Mouse (Mus musculus) intestine, embryonic 14.5 days (tissue): Measurements from ENCODE around the gene Nudt8. TPM values are rescaled to one million over a fixed set of nuclear protein-coding genes. Genes with fewer than 3 reads are reported as not detected.

Experiments
- ATAC-seq: fragments of 200-750 bp; cut with Nextera tagmentation; replicated peaks from 2 replicates; pipeline ENCODE4 v1.8.0; 2017; ENCODE audit warnings: low read depth, moderate number of reproducible peaks, moderate TSS enrichment, moderate library complexity; ENCODE audit not compliant: low FRiP score, low TSS enrichment
- DNase-seq: peaks from one replicate; pipeline ENCODE4 v3.0.0-alpha.2; 2018; ENCODE audit warnings: low spot score
- H3K27ac ChIP-seq: fragments of 300-500 bp; sonication (generic); 2 replicates; pipeline ENCODE4 v1.5.1; 2014; ENCODE audit warnings: low read depth, mild to moderate bottlenecking, control low read depth
- H3K27me3 ChIP-seq: fragments of 300-500 bp; sonication (generic); replicated peaks from 2 replicates; pipeline ENCODE4 v1.6.1; 2014; ENCODE audit warnings: low read length, control low read depth; ENCODE audit not compliant: control insufficient read depth, insufficient read depth
- H3K36me3 ChIP-seq: fragments of 300-500 bp; sonication (generic); 2 replicates; pipeline ENCODE4 v1.6.1; 2014; ENCODE audit warnings: low read length, control low read depth; ENCODE audit not compliant: control insufficient read depth, insufficient read depth
- H3K4me1 ChIP-seq: fragments of 300-500 bp; sonication (generic); replicated peaks from 2 replicates; pipeline ENCODE4 v1.6.1; 2014; ENCODE audit warnings: low read length, control low read depth, mixed read lengths; ENCODE audit not compliant: control insufficient read depth, insufficient read depth
- H3K4me2 ChIP-seq: fragments of 300-500 bp; sonication (generic); 2 replicates; pipeline ENCODE4 v1.6.1; 2014; ENCODE audit warnings: low read length
- H3K4me3 ChIP-seq: fragments of 300-500 bp; sonication (generic); 2 replicates; pipeline ENCODE4 v1.5.1; 2014; ENCODE audit warnings: low read depth, low read length, control low read depth, mixed read lengths
- H3K9ac ChIP-seq: fragments of 300-500 bp; sonication (generic); 2 replicates; pipeline ENCODE4 v1.6.1; 2014; ENCODE audit warnings: mild to moderate bottlenecking, low read length
- H3K9me3 ChIP-seq: fragments of 300-500 bp; sonication (generic); 2 replicates; pipeline ENCODE4 v1.6.1; 2016; ENCODE audit warnings: low read length, control low read depth; ENCODE audit not compliant: control insufficient read depth
- WGBS: fragments of 180-500 bp; shearing (Covaris S2); extraction: QIAGEN DNeasy Blood & Tissue Kit; methylation state at CpG from one replicate; pipeline ENCODE4 v1.1.7; 2014; 5-methylcytosine and 5-hydroxymethylcytosine counted together
- polyA plus RNA-seq: library from polyadenylated mRNA; unstranded; fragments of >200 nt; fragmentation: Nextera tagmentation; extraction: Ambion mirVana; gene quantifications from 2 replicates; pipeline ENCODE4 v1.2.1, GENCODE M21; 2014

Nudt8 gene
- polyA plus RNA-seq, 1 experiment from 2014 or later: 42.7 TPM

- H3K9me3 ChIP-seq: no peaks in the 10 kb centered on the region
- no peaks in the 10 kb centered on the region for H3K36me3 ChIP-seq
- no peaks in the 10 kb centered on the region for H3K27me3 ChIP-seq
- H3K9ac ChIP-seq: no peak overlapping the region
- DNase-seq: no peak
- peaks cover 2% of the 10 kb centered on the region for H3K4me1 ChIP-seq
- H3K4me3 ChIP-seq: no peak overlapping the region
- WGBS: 89% methylated on average over 3 of the region's 3 CpGs
- ATAC-seq: no peak
- no peak overlapping the region for H3K27ac ChIP-seq
- H3K4me2 ChIP-seq: no peak overlapping the region
Measured at GRCm38 (mm10) chr19:3991966-3992365, 8.4 kb upstream of the Nudt8 start.

GRCm38 (mm10) chr19:3992416-3992815 is 8.0 kb upstream of the Nudt8 start, which contains the start of gene Tbx10:
Gene Tbx10, plus strand, starts transcription at chr19:3992752.
- no peaks in the 10 kb centered on the region for H3K27me3 ChIP-seq
- WGBS: 63% methylated on average over 5 of the region's 5 CpGs
- no peaks in the 10 kb centered on the region for H3K9me3 ChIP-seq
- DNase-seq (no peak), ATAC-seq (no peak)
- no peak within 1 kb of the TSS for H3K4me2 ChIP-seq
- H3K36me3 ChIP-seq: no peaks in the 10 kb centered on the region
- no peak within 1 kb of the TSS for H3K4me3 ChIP-seq
- no peak within 1 kb of the TSS for H3K27ac ChIP-seq
- no peak within 1 kb of the TSS for H3K9ac ChIP-seq
- H3K4me1 ChIP-seq: no peaks in the 10 kb centered on the region

- Histone ChIP-seq H3K27ac (no peak overlapping the region), H3K36me3 (no peaks in the 10 kb centered on the region), H3K9ac (no peak overlapping the region), H3K27me3 (no peaks in the 10 kb centered on the region), H3K9me3 (no peaks in the 10 kb centered on the region), H3K4me3 (no peak overlapping the region), H3K4me1 (peaks cover 5% of the 10 kb centered on the region; the same call in 1 of the 2 replicates), H3K4me2 (no peak overlapping the region)
- 68% methylated on average over 6 of the region's 6 CpGs for WGBS
- no peak for ATAC-seq
- no peak for DNase-seq
Measured at GRCm38 (mm10) chr19:3994932-3995331, 5.4 kb upstream of the Nudt8 start.

- peaks cover 5% of the 10 kb centered on the region; the same call in 1 of the 2 replicates for H3K4me1 ChIP-seq
- no peaks in the 10 kb centered on the region for H3K27me3 ChIP-seq
- no peak for DNase-seq
- no peaks in the 10 kb centered on the region for H3K36me3 ChIP-seq
- H3K9me3 ChIP-seq: no peaks in the 10 kb centered on the region
- no peak overlapping the region for H3K4me3 ChIP-seq
- H3K4me2 ChIP-seq: no peak overlapping the region
- 66% methylated on average over 3 of the region's 3 CpGs for WGBS
- H3K27ac ChIP-seq: no peak overlapping the region
- no peak for ATAC-seq
- H3K9ac ChIP-seq: no peak overlapping the region
Measured at GRCm38 (mm10) chr19:3995505-3995904, 4.9 kb upstream of the Nudt8 start.

GRCm38 (mm10) chr19:3996106-3996505 is 4.3 kb upstream of the Nudt8 start:
- Histone ChIP-seq H3K4me3 (no peak overlapping the region), H3K9me3 (no peaks in the 10 kb centered on the region), H3K9ac (no peak overlapping the region), H3K36me3 (no peaks in the 10 kb centered on the region), H3K4me2 (no peak overlapping the region), H3K27me3 (no peaks in the 10 kb centered on the region), H3K27ac (no peak overlapping the region), H3K4me1 (peaks cover 9% of the 10 kb centered on the region)
- 75% methylated on average over 7 of the region's 7 CpGs for WGBS
- no peak for DNase-seq
- no peak for ATAC-seq

GRCm38 (mm10) chr19:3996747-3997146 is 3.6 kb upstream of the Nudt8 start:
- no peak overlapping the region for H3K27ac ChIP-seq
- no peak overlapping the region for H3K4me3 ChIP-seq
- peaks cover 15% of the 10 kb centered on the region for H3K4me1 ChIP-seq
- no peaks in the 10 kb centered on the region for H3K9me3 ChIP-seq
- 82% methylated on average over 8 of the region's 8 CpGs for WGBS
- H3K27me3 ChIP-seq: no peaks in the 10 kb centered on the region
- ATAC-seq: no peak
- DNase-seq: no peak
- no peak overlapping the region for H3K9ac ChIP-seq
- H3K36me3 ChIP-seq: no peaks in the 10 kb centered on the region
- H3K4me2 ChIP-seq: no peak overlapping the region

- Histone ChIP-seq H3K4me2 (no peak overlapping the region), H3K27me3 (no peaks in the 10 kb centered on the region), H3K36me3 (no peaks in the 10 kb centered on the region), H3K4me1 (peaks cover 16% of the 10 kb centered on the region), H3K4me3 (no peak overlapping the region), H3K27ac (no peak overlapping the region), H3K9ac (no peak overlapping the region), H3K9me3 (no peaks in the 10 kb centered on the region)
- 47% methylated on average over 8 of the region's 8 CpGs for WGBS
- ATAC-seq (no peak), DNase-seq (no peak)
Measured at GRCm38 (mm10) chr19:3997231-3997630, 3.1 kb upstream of the Nudt8 start.

GRCm38 (mm10) chr19:3998335-3998734 is 2.0 kb upstream of the Nudt8 start:
- Histone ChIP-seq H3K27me3 (no peaks in the 10 kb centered on the region), H3K36me3 (no peaks in the 10 kb centered on the region), H3K9me3 (no peaks in the 10 kb centered on the region), H3K4me2 (no peak overlapping the region), H3K27ac (no peak overlapping the region), H3K4me3 (no peak overlapping the region), H3K9ac (no peak overlapping the region), H3K4me1 (peaks cover 16% of the 10 kb centered on the region)
- 77% methylated on average over 8 of the region's 8 CpGs for WGBS
- DNase-seq (no peak), ATAC-seq (no peak)

- DNase-seq (no peak), ATAC-seq (no peak)
- Histone ChIP-seq H3K4me1 (peaks cover 16% of the 10 kb centered on the region), H3K27ac (no peak overlapping the region; the same call in 1 of the 2 replicates), H3K9ac (peak overlapping the region; percentile 39), H3K4me3 (peak overlapping the region; percentile 59), H3K9me3 (no peaks in the 10 kb centered on the region), H3K27me3 (no peaks in the 10 kb centered on the region), H3K4me2 (peak overlapping the region; percentile 87), H3K36me3 (no peaks in the 10 kb centered on the region)
- 83% methylated on average over 9 of the region's 9 CpGs for WGBS
Measured at GRCm38 (mm10) chr19:3999121-3999730, 1.2 kb upstream of the Nudt8 start.
